Mouse (Mus musculus) midbrain, embryonic 13.5 days (tissue): ENCODE data around the gene Lancl1. TPM values are rescaled to one million over a fixed set of nuclear protein-coding genes. Genes with fewer than 3 reads are reported as not detected.

Source experiments
- ATAC-seq: fragments of 200-750 bp; cut with Nextera tagmentation; 2 replicates; pipeline ENCODE4 v1.8.0; 2017; ENCODE audit warnings: mild to moderate bottlenecking, moderate TSS enrichment, moderate library complexity
- H3K27ac ChIP-seq: fragments of 300-500 bp; sonication (generic); 2 replicates; pipeline ENCODE4 v1.5.1; 2015; ENCODE audit warnings: inconsistent platforms, mild to moderate bottlenecking, moderate library complexity
- H3K27me3 ChIP-seq: fragments of 300-500 bp; sonication (generic); 2 replicates; pipeline ENCODE4 v1.6.1; 2015; ENCODE audit warnings: mild to moderate bottlenecking, inconsistent platforms
- H3K36me3 ChIP-seq: fragments of 300-500 bp; sonication (generic); 2 replicates; pipeline ENCODE4 v1.6.1; 2015; ENCODE audit warnings: mild to moderate bottlenecking, inconsistent platforms
- H3K4me1 ChIP-seq: fragments of 300-500 bp; sonication (generic); replicated peaks from 2 replicates; pipeline ENCODE4 v1.6.1; 2015; ENCODE audit warnings: inconsistent platforms
- H3K4me2 ChIP-seq: fragments of 300-500 bp; sonication (generic); replicated peaks from 2 replicates; pipeline ENCODE4 v1.6.1; 2015; ENCODE audit warnings: moderate library complexity, mild to moderate bottlenecking, inconsistent platforms
- H3K4me3 ChIP-seq: fragments of 300-500 bp; sonication (generic); replicated peaks from 2 replicates; pipeline ENCODE4 v1.5.1; 2015; ENCODE audit warnings: mild to moderate bottlenecking, inconsistent platforms
- H3K9ac ChIP-seq: fragments of 300-500 bp; sonication (generic); replicated peaks from 2 replicates; pipeline ENCODE4 v1.6.1; 2015; ENCODE audit warnings: mild to moderate bottlenecking, inconsistent platforms
- H3K9me3 ChIP-seq: fragments of 300-500 bp; sonication (generic); 2 replicates; pipeline ENCODE4 v1.6.1; 2016; ENCODE audit warnings: mild to moderate bottlenecking, inconsistent platforms
- WGBS: fragments of 180-500 bp; shearing (Covaris S2); methylation state at CpG from one replicate; pipeline ENCODE4 v1.1.7; 2015; 5-methylcytosine and 5-hydroxymethylcytosine counted together
- polyA plus RNA-seq: library from polyadenylated mRNA; unstranded; fragments of >200 nt; fragmentation: Nextera tagmentation; extraction: Ambion mirVana; gene quantifications from 2 replicates; pipeline ENCODE4 v1.2.1, GENCODE M21; 2015

Lancl1 gene
- polyA plus RNA-seq, 1 experiment from 2014 or later = 143 TPM

- 82% methylated on average over 3 of the region's 3 CpGs for WGBS
- Histone ChIP-seq H3K4me1 (no peaks in the 10 kb centered on the region), H3K9ac (no peak overlapping the region), H3K4me3 (no peak overlapping the region), H3K27me3 (no peaks in the 10 kb centered on the region), H3K36me3 (peaks cover 69% of the 10 kb centered on the region), H3K9me3 (no peaks in the 10 kb centered on the region), H3K4me2 (no peak overlapping the region), H3K27ac (no peak overlapping the region)
- ATAC-seq = 0 out of 2 replicates have a peak, but pooled peaks have one; percentile 17
Measured at GRCm38 (mm10) chr1:67003699-67004098, 35.0 kb downstream of the Lancl1 start.

DNA sequence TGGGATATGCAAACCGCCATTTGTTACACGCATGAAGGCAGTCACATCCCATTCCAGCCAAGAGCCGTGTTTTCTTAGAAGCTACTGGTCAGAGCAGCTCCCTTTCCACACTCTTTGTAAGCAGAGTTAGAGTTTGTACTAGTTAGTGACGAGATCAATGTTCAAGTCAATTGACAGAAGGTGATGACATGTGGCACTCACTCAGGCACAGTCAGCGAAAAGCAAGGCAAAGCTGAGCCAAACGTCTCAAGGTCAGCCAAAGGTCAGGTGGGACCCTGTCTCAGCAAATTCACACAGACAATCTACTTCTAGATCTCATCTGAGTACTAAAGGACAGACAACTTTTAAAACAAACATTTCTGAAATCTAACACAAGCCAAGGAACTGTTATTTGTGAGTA is 36.4 kb downstream of the Lancl1 start:
- Histone ChIP-seq H3K4me3 (no peak overlapping the region), H3K36me3 (peaks cover 58% of the 10 kb centered on the region), H3K27ac (no peak overlapping the region), H3K27me3 (no peaks in the 10 kb centered on the region), H3K4me1 (no peaks in the 10 kb centered on the region), H3K9ac (no peak overlapping the region), H3K9me3 (no peaks in the 10 kb centered on the region), H3K4me2 (no peak overlapping the region)
- ATAC-seq = no peak
- 88% methylated on average over 6 of the region's 6 CpGs for WGBS

DNA sequence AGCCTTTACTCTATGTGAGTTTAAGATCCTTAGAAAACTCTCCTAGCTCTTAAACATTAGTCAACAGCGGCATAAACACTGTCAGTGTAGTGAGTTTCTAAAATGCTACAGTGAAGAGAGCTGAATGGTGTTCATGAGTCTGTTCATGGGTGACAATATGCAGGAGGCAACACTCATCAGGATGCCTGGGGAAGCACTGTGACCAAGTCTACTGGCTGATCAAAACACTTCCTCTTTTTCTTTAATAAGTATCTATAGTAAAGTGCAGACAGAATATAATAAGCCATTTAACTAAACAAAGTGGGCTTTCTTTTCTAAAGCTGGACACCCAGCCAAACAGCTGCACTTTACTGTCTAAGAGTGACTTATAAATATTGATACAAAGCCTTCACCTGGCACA is 37.3 kb downstream of the Lancl1 start:
- Histone ChIP-seq H3K9me3 (no peaks in the 10 kb centered on the region), H3K4me3 (no peak overlapping the region), H3K36me3 (peaks cover 56% of the 10 kb centered on the region), H3K27ac (no peak overlapping the region), H3K9ac (no peak overlapping the region), H3K4me2 (no peak overlapping the region), H3K27me3 (no peaks in the 10 kb centered on the region), H3K4me1 (no peaks in the 10 kb centered on the region)
- no peak for ATAC-seq
- WGBS = 91% methylated on average over 1 of the region's 1 CpGs

DNA sequence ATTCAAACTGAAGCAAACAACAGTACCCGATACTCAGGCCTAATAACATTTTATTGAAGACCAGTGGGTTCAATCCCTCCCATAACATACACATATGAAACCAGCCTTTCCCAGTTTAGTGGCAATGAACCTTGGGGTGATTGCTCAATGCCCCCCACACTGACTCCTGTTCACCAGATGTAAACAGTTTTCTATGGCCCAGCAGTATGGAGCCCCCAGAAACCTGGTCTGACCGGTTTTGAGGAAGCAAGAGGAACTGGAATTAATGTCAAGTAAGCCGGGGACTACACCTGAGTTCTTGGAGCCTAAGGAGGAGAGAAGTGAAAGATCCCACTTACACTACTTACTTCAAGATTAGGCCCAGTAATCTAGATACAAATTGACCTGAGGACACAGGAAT is 38.2 kb downstream of the Lancl1 start:
- no peak for ATAC-seq
- no peak overlapping the region for H3K4me3 ChIP-seq
- no peaks in the 10 kb centered on the region for H3K9me3 ChIP-seq
- peaks cover 49% of the 10 kb centered on the region for H3K36me3 ChIP-seq
- no peak overlapping the region for H3K9ac ChIP-seq
- H3K4me2 ChIP-seq = no peak overlapping the region
- WGBS = 88% methylated on average over 3 of the region's 3 CpGs
- no peaks in the 10 kb centered on the region for H3K27me3 ChIP-seq
- H3K4me1 ChIP-seq = no peaks in the 10 kb centered on the region
- H3K27ac ChIP-seq = no peak overlapping the region

DNA sequence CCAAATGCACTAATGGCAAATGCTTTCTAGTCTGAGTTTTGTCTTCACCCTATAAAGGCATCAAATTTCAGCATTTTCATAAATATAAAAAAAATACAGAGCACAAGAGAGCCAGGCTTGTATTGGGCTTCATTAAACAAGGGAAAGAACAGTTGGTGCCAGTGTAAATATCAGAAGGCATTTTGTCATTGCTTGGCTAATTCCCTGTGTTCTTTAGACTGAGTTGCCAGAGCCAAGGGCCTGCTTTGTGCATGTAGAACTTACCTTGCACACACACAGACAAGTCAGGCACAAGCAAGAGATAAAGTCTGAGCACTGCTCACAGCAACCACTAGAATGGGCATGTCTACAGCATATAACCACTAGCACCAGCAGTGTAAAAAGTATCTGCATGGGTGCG is 40.1 kb downstream of the Lancl1 start:
- H3K27ac ChIP-seq = no peak overlapping the region
- H3K9me3 ChIP-seq = no peaks in the 10 kb centered on the region
- ATAC-seq = no peak
- H3K27me3 ChIP-seq = no peaks in the 10 kb centered on the region
- no peak overlapping the region for H3K4me3 ChIP-seq
- 97% methylated on average over 1 of the region's 1 CpGs for WGBS
- H3K36me3 ChIP-seq = peaks cover 30% of the 10 kb centered on the region
- H3K4me2 ChIP-seq = no peak overlapping the region
- H3K4me1 ChIP-seq = no peaks in the 10 kb centered on the region
- H3K9ac ChIP-seq = no peak overlapping the region

GRCm38 (mm10) chr1:66998188-66998587 is 40.5 kb downstream of the Lancl1 start:
- Histone ChIP-seq H3K36me3 (peaks cover 26% of the 10 kb centered on the region), H3K27ac (no peak overlapping the region), H3K27me3 (no peaks in the 10 kb centered on the region), H3K9ac (no peak overlapping the region), H3K4me2 (no peak overlapping the region), H3K4me1 (no peaks in the 10 kb centered on the region), H3K4me3 (no peak overlapping the region), H3K9me3 (no peaks in the 10 kb centered on the region)
- whole genome bisulfite sequencing = 97% methylated on average over 4 of the region's 4 CpGs
- no peak for ATAC-seq

GRCm38 (mm10) chr1:66996819-66997218 is 41.9 kb downstream of the Lancl1 start:
- H3K9ac ChIP-seq = no peak overlapping the region
- no peak overlapping the region for H3K27ac ChIP-seq
- no peaks in the 10 kb centered on the region for H3K27me3 ChIP-seq
- H3K4me3 ChIP-seq = no peak overlapping the region
- peaks cover 13% of the 10 kb centered on the region for H3K36me3 ChIP-seq
- no peaks in the 10 kb centered on the region for H3K9me3 ChIP-seq
- H3K4me2 ChIP-seq = no peak overlapping the region
- H3K4me1 ChIP-seq = no peaks in the 10 kb centered on the region
- no peak for ATAC-seq
- WGBS = 89% methylated on average over 2 of the region's 2 CpGs

DNA sequence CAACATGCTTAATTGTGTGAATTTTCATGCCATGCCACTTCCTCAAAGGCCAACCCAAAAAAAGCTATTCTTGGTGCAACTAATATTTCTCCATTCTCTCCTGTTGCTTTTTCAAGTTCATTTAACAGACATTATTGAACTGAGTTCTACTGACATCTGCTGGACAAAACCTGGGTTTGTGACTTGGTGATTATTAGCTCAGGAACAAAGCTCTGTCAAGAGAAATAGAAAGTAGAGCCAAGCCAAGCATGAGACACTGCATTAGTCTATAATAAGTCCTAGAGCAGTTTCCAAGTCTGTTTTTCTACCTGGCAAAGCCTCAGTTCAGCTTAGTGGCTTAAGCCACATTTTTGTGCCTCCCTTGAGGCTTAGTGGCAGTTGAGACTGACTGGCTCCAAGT is 45.9 kb downstream of the Lancl1 start:
- Histone ChIP-seq H3K4me1 (0 out of 2 replicates have a peak, but pooled peaks cover under 1% of the 10 kb centered on the region), H3K4me3 (no peak overlapping the region), H3K4me2 (no peak overlapping the region), H3K27me3 (no peaks in the 10 kb centered on the region), H3K36me3 (peaks cover 7% of the 10 kb centered on the region), H3K9me3 (no peaks in the 10 kb centered on the region), H3K9ac (no peak overlapping the region), H3K27ac (no peak overlapping the region)
- no peak for ATAC-seq

DNA sequence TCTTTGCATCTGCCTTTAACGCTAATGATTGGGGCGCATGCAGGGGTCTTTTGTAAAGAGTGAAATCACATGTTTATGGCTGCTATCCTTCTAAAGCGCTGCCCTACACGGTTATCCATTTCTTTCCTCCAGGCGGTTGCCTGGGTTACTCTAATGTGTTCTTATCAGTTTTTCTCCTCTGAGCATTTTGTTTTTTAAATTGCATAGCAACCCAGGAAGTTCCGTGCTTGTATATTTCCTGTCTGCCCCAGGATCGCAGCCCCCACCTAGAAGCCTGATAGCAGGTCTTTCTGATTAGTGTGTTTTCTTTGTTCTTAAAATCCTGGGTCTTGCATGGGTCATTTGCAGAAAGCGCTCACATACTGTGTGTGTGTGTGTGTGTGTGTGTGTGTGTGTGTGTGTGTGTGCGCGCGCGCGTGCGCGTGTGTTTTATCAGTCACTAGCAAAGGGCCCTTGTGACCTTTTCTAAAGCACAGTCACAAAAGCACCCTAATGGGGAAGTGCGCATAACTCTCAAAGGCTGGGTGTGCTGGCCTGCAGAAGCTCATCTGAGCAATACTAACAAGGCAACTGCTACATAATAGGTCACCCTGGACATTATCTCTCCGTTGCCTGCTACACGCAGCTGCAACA is 51.0 kb downstream of the Lancl1 start:
- WGBS = 74% methylated on average over 18 of the region's 18 CpGs
- H3K36me3 ChIP-seq = no peaks in the 10 kb centered on the region
- no peaks in the 10 kb centered on the region for H3K27me3 ChIP-seq
- H3K27ac ChIP-seq = peak overlapping the region; percentile 41
- H3K4me3 ChIP-seq = no peak overlapping the region
- no peak overlapping the region for H3K4me2 ChIP-seq
- 0 out of 2 replicates have a peak, but pooled peaks cover 3% of the 10 kb centered on the region for H3K4me1 ChIP-seq
- H3K9me3 ChIP-seq = no peaks in the 10 kb centered on the region
- ATAC-seq = peak; percentile 75
- H3K9ac ChIP-seq = no peak overlapping the region

DNA sequence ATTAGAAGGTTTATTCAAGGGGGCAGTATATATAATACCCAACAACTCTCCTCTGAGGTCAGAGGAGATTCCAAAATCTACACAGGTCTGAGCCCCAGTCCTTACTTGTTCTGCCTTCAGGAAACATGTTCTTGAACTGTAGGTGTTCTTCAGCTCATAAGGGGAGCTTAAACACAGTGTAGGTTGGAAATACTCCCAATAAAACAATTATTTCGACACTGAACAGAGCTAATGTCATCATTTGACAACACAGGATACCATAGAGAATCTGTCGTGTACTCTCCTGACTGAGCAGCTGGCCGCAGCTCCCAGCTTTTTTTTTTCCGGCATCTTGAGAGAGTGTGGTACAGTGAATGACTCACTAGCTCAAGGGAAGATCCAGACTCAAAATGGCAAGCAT is 52.8 kb downstream of the Lancl1 start:
- ATAC-seq = no peak
- H3K4me2 ChIP-seq = no peak overlapping the region
- H3K9ac ChIP-seq = no peak overlapping the region
- no peaks in the 10 kb centered on the region for H3K36me3 ChIP-seq
- WGBS = 80% methylated on average over 4 of the region's 4 CpGs
- no peaks in the 10 kb centered on the region for H3K9me3 ChIP-seq
- H3K4me3 ChIP-seq = no peak overlapping the region
- no peak overlapping the region for H3K27ac ChIP-seq
- 0 out of 2 replicates have a peak, but pooled peaks cover 3% of the 10 kb centered on the region for H3K4me1 ChIP-seq
- H3K27me3 ChIP-seq = no peaks in the 10 kb centered on the region

DNA sequence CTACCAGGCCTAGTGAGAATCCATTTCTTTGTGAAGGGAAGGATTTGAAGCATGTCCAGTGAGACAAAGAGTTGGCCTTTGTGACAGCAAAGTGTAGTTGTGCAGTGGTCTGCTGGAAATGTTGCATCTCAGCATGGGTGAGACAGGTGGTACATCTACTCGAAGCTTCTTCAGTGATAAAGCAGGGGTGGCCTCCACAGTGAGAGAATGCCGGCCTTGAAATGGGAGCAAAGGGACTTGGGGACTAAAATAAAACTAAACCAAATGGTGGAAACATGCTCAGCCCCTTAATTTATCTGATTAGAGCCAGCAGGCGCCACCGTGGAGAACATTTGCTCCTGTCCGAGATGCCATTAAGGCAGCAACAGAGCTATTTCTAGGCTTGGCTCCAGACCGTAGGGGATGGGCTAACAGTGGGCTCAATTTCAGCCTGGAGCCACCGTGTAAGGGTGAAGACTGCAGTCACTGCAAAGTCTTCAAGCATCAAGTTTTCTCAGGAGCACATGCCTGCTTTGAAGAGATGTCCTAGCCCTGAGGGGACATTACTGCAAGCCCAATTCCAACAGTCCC is 53.5 kb downstream of the Lancl1 start:
- Histone ChIP-seq H3K4me2 (no peak overlapping the region), H3K4me1 (0 out of 2 replicates have a peak, but pooled peaks cover 3% of the 10 kb centered on the region), H3K36me3 (no peaks in the 10 kb centered on the region), H3K9me3 (no peaks in the 10 kb centered on the region), H3K9ac (no peak overlapping the region), H3K27ac (no peak overlapping the region), H3K4me3 (no peak overlapping the region), H3K27me3 (no peaks in the 10 kb centered on the region)
- WGBS = 79% methylated on average over 7 of the region's 7 CpGs
- ATAC-seq = no peak

DNA sequence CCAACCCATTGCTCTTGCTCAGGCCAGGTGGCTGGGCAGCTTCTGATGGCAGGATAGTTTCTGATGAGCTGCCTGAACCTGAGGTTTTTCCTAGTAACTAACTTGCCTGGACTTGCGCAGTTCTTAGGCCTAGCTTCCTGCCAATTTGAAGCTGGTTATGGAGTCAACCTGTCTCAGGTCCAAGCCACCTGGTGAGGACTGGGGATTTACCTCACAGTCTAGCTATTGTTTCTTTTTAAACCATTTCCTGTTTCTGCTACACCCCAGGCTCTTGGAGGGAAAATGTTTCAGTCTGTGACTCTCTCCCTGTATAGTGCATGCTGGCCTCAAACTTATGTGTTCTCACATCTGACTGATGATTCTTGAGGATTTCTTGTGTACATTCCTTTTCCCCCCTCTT is 58.5 kb downstream of the Lancl1 start:
- no peak overlapping the region for H3K9ac ChIP-seq
- no peaks in the 10 kb centered on the region for H3K4me1 ChIP-seq
- no peak overlapping the region for H3K27ac ChIP-seq
- no peak for ATAC-seq
- WGBS = 100% methylated on average over 1 of the region's 1 CpGs
- no peaks in the 10 kb centered on the region for H3K27me3 ChIP-seq
- H3K4me3 ChIP-seq = no peak overlapping the region
- H3K4me2 ChIP-seq = no peak overlapping the region
- no peaks in the 10 kb centered on the region for H3K9me3 ChIP-seq
- no peaks in the 10 kb centered on the region for H3K36me3 ChIP-seq

DNA sequence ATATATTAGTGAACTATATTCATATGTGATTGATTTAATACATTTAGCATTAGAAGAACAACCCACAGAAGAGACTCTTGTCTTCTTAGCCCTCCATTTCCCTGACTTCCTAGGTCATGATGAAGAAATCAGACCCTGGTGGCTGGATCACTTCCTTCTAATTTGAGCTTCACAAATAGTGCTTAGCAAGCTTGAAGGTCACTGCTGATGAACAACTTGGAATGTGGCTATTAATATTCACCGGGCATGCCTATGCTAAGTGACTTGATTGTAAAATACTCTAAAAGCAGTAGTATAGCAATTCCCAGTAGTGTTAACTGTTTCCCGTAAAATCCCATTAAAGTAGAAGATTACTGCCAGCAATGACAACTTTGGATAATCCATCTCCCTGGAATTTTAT is 63.2 kb downstream of the Lancl1 start:
- no peaks in the 10 kb centered on the region for H3K36me3 ChIP-seq
- no peaks in the 10 kb centered on the region for H3K4me1 ChIP-seq
- H3K4me2 ChIP-seq = no peak overlapping the region
- 84% methylated on average over 2 of the region's 2 CpGs for WGBS
- H3K9me3 ChIP-seq = no peaks in the 10 kb centered on the region
- ATAC-seq = no peak
- H3K9ac ChIP-seq = no peak overlapping the region
- no peaks in the 10 kb centered on the region for H3K27me3 ChIP-seq
- H3K27ac ChIP-seq = no peak overlapping the region
- H3K4me3 ChIP-seq = no peak overlapping the region
